Mouse (Mus musculus): ENCODE results near the gene Wdr83os. TPM values are rescaled to one million over a fixed set of nuclear protein-coding genes. Genes with fewer than 3 reads are reported as not detected.
A peak's percentile ranks its signal among the peaks of the same experiment; 100 is the strongest.

Wdr83os gene
- 87.2 and 112 TPM in 2 replicates for polyA plus RNA-seq (2012; rRNA removed)
- 138 and 139 TPM in 2 replicates for polyA plus RNA-seq (2014; fragmentation: Nextera tagmentation; extraction: Ambion mirVana)

- H3K27ac ChIP-seq (replicated peaks; ENCODE audit: low read depth, low read length), result peak within 1 kb of the TSS; percentile 65
- peak; percentile 75 for DNase-seq (ENCODE audit: low spot score)
- no peaks in the 10 kb centered on the region for H3K27me3 ChIP-seq (ENCODE audit: control insufficient read depth, insufficient read depth, low read length)
- TF ChIP-seq POLR2A (IDR thresholded peaks at IDR 0.05; ENCODE audit: borderline replicate concordance, extremely low read depth, insufficient read depth, insufficient read length), result no peak
- under 1% methylated on average over 30 of the region's 30 CpGs for WGBS
- peak within 1 kb of the TSS; percentile 92 for H3K4me2 ChIP-seq (replicated peaks; ENCODE audit: low read depth, low read length, severe bottlenecking)
- peak within 1 kb of the TSS; percentile 71 for H3K9ac ChIP-seq (ENCODE audit: low read depth, low read length, severe bottlenecking)
- H3K36me3 ChIP-seq (ENCODE audit: control insufficient read depth, insufficient read depth, low read length), result peaks cover 27% of the 10 kb centered on the region
- peak; percentile 34; the same call in 1 of the 2 replicates for ATAC-seq (ENCODE audit: low FRiP score, low read depth)
- H3K4me1 ChIP-seq (ENCODE audit: control insufficient read depth, insufficient read depth, low read length), result peaks cover 16% of the 10 kb centered on the region
- no peaks in the 10 kb centered on the region for H3K9me3 ChIP-seq (ENCODE audit: control insufficient read depth, low read length)
- peak within 1 kb of the TSS; percentile 63 for H3K4me3 ChIP-seq (replicated peaks; ENCODE audit: low read length)
These were observed at the start of gene Wdr83os for GRCm38 (mm10) chr8:85080532-85081215. Gene Wdr83os (plus strand): TSS chr8:85080740.

- H3K9me3 ChIP-seq (ENCODE audit: control insufficient read depth, low read length), result no peaks in the 10 kb centered on the region
- H3K4me3 ChIP-seq (replicated peaks; ENCODE audit: low read length), result no peak overlapping the region
- no peak for DNase-seq (ENCODE audit: low spot score)
- no peak overlapping the region for H3K9ac ChIP-seq (ENCODE audit: low read depth, low read length, severe bottlenecking)
- TF ChIP-seq POLR2A (IDR thresholded peaks at IDR 0.05; ENCODE audit: borderline replicate concordance, extremely low read depth, insufficient read depth, insufficient read length), result no peak
- peaks cover 19% of the 10 kb centered on the region for H3K4me1 ChIP-seq (ENCODE audit: control insufficient read depth, insufficient read depth, low read length)
- no peak overlapping the region for H3K4me2 ChIP-seq (replicated peaks; ENCODE audit: low read depth, low read length, severe bottlenecking)
- no peaks in the 10 kb centered on the region for H3K27me3 ChIP-seq (ENCODE audit: control insufficient read depth, insufficient read depth, low read length)
- 83% methylated on average over 4 of the region's 4 CpGs for whole genome bisulfite sequencing
- no peak overlapping the region for H3K27ac ChIP-seq (replicated peaks; ENCODE audit: low read depth, low read length)
- peaks cover 48% of the 10 kb centered on the region for H3K36me3 ChIP-seq (ENCODE audit: control insufficient read depth, insufficient read depth, low read length)
- no peak for ATAC-seq (ENCODE audit: low FRiP score, low read depth)
These were observed 47.8 kb upstream of the Wdr83os start for GRCm38 (mm10) chr8:85032622-85033311.

DNA sequence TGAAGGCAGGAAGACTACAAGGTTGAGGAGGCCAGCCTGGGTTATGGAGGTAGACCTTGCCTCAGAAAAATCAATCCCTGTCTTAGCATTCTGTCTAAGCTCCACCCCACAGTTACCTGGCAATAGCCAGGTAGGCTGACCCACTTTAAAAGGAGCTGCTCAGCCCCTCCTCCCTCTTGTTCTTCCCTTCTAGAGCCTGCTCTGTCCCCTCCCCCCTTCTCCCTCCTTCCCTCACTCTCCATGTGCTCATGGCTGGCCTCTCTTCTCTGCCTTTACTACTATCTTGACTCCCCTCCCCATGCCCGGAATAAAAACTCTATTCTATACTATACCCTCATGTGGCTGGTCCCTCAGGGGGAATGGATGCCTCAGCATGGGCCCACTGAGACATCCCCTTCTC lies 46.7 kb upstream of the Wdr83os start:
- H3K36me3 ChIP-seq (ENCODE audit: control insufficient read depth, insufficient read depth, low read length), result peaks cover 48% of the 10 kb centered on the region

GRCm38 (mm10) chr8:85034764-85035163 lies 45.8 kb upstream of the Wdr83os start:
- ATAC-seq (ENCODE audit: low FRiP score, low read depth) (no peak), DNase-seq (ENCODE audit: low spot score) (peak; percentile 92)
- TF ChIP-seq POLR2A (IDR thresholded peaks at IDR 0.05; ENCODE audit: borderline replicate concordance, extremely low read depth, insufficient read depth, insufficient read length), result no peak
- 4% methylated on average over 13 of the region's 13 CpGs for WGBS
- H3K36me3 ChIP-seq (ENCODE audit: control insufficient read depth, insufficient read depth, low read length), result peaks cover 41% of the 10 kb centered on the region
- peak overlapping the region; percentile 88 for H3K4me2 ChIP-seq (replicated peaks; ENCODE audit: low read depth, low read length, severe bottlenecking)
- H3K27me3 ChIP-seq (ENCODE audit: control insufficient read depth, insufficient read depth, low read length), result no peaks in the 10 kb centered on the region
- H3K9me3 ChIP-seq (ENCODE audit: control insufficient read depth, low read length), result no peaks in the 10 kb centered on the region
- peak overlapping the region; percentile 12 for H3K9ac ChIP-seq (ENCODE audit: low read depth, low read length, severe bottlenecking)
- H3K4me1 ChIP-seq (ENCODE audit: control insufficient read depth, insufficient read depth, low read length), result peaks cover 13% of the 10 kb centered on the region
- H3K27ac ChIP-seq (replicated peaks; ENCODE audit: low read depth, low read length), result no peak overlapping the region
- peak overlapping the region; percentile 74 for H3K4me3 ChIP-seq (replicated peaks; ENCODE audit: low read length)

More for the DNA sequence above, 46.7 kb upstream of the Wdr83os start:
- no peaks in the 10 kb centered on the region for H3K27me3 ChIP-seq (ENCODE audit: control insufficient read depth, insufficient read depth, low read length)
- peaks cover 14% of the 10 kb centered on the region for H3K4me1 ChIP-seq (ENCODE audit: control insufficient read depth, insufficient read depth, low read length)
- DNase-seq (ENCODE audit: low spot score) (no peak), ATAC-seq (ENCODE audit: low FRiP score, low read depth) (no peak)
- no peak overlapping the region for H3K9ac ChIP-seq (ENCODE audit: low read depth, low read length, severe bottlenecking)
- H3K27ac ChIP-seq (replicated peaks; ENCODE audit: low read depth, low read length), result no peak overlapping the region
- no peak for TF ChIP-seq POLR2A (IDR thresholded peaks at IDR 0.05; ENCODE audit: borderline replicate concordance, extremely low read depth, insufficient read depth, insufficient read length)
- H3K4me3 ChIP-seq (replicated peaks; ENCODE audit: low read length), result no peak overlapping the region
- WGBS, result 79% methylated on average over 1 of the region's 1 CpGs
- no peaks in the 10 kb centered on the region for H3K9me3 ChIP-seq (ENCODE audit: control insufficient read depth, low read length)
- no peak overlapping the region for H3K4me2 ChIP-seq (replicated peaks; ENCODE audit: low read depth, low read length, severe bottlenecking)

GRCm38 (mm10) chr8:85035165-85035727 lies 45.3 kb upstream of the Wdr83os start:
- no peaks in the 10 kb centered on the region for H3K27me3 ChIP-seq (ENCODE audit: control insufficient read depth, insufficient read depth, low read length)
- peak overlapping the region; percentile 98 for H3K27ac ChIP-seq (replicated peaks; ENCODE audit: low read depth, low read length)
- peak overlapping the region; percentile 68 for H3K9ac ChIP-seq (ENCODE audit: low read depth, low read length, severe bottlenecking)
- peak overlapping the region; percentile 74 for H3K4me3 ChIP-seq (replicated peaks; ENCODE audit: low read length)
- H3K36me3 ChIP-seq (ENCODE audit: control insufficient read depth, insufficient read depth, low read length), result peaks cover 41% of the 10 kb centered on the region
- 7% methylated on average over 12 of the region's 12 CpGs for WGBS
- TF ChIP-seq POLR2A (IDR thresholded peaks at IDR 0.05; ENCODE audit: borderline replicate concordance, extremely low read depth, insufficient read depth, insufficient read length), result no peak
- H3K4me1 ChIP-seq (ENCODE audit: control insufficient read depth, insufficient read depth, low read length), result peaks cover 13% of the 10 kb centered on the region
- no peaks in the 10 kb centered on the region for H3K9me3 ChIP-seq (ENCODE audit: control insufficient read depth, low read length)
- DNase-seq (ENCODE audit: low spot score) (no peak), ATAC-seq (ENCODE audit: low FRiP score, low read depth) (no peak)
- peak overlapping the region; percentile 88 for H3K4me2 ChIP-seq (replicated peaks; ENCODE audit: low read depth, low read length, severe bottlenecking)
